Mouse (Mus musculus): ENCODE results near the gene Pdgfa. TPM values are rescaled to one million over a fixed set of nuclear protein-coding genes. Genes with fewer than 3 reads are reported as not detected.

The Pdgfa gene
- total and polyA plus RNA-seq, 3 experiments, result not detected

DNA sequence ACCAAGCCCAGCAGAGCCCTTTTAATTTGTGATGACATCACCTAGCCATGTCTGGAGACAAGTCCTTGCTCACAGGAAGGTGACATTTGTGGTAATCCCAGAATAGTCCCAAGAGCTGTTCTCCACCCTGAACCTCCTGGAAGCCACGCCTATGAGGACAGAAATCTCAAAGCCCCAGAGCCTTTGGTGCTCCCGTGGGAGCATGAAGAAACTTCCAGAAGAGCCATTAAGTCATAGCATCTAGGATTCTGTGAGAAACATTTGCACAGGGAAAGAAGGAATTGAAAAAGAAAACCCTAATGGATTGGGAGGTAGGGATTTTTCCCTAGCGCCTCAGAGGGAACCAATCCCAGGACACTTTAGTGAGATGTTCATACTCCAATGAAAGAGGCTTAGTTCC, 52.2 kb downstream of the Pdgfa start:
- H3K27me3 ChIP-seq (ENCODE audit: insufficient read depth, low read length), result peaks cover 2% of the 10 kb centered on the region
- TF ChIP-seq TAL1 (conservative IDR thresholded peaks at IDR 0.05; ENCODE audit: low read depth, low read length) (no peak), GATA1 (IDR thresholded peaks at IDR 0.05; ENCODE audit: borderline replicate concordance, low read length) (no peak), CTCF (IDR thresholded peaks at IDR 0.05; ENCODE audit: low read depth, low read length) (no peak), GATA2 (IDR thresholded peaks at IDR 0.05; ENCODE audit: borderline replicate concordance, low read depth, low read length) (no peak)

DNA sequence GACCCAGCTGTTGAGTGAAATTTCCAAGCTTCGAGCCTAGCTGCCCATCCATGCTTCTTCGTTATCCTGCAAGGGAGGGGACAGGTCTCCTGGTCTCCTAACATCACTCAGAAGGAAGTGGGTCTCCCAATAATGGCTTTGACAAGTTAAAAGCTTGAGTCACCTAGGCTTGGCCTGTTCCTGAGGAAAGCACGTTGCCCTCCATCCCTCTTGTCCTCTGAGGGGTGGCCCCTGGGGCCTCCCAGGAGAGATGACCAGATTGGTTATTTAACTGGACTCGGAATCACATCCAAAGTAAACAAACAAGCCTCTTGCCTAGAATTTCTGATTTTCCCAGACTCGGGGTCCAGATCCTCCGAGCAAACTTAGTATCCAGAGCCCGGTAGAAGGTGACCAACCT, 52.6 kb downstream of the Pdgfa start:
- DNase-seq (ENCODE audit: low spot score) (no peak), ATAC-seq (ENCODE audit: extremely low read depth, insufficient number of reproducible peaks, low FRiP score, poor library complexity, severe bottlenecking) (no peak)
- no peak overlapping the region for H3K4me3 ChIP-seq (ENCODE audit: low read depth, low read length)
- no peaks in the 10 kb centered on the region for H3K4me1 ChIP-seq (ENCODE audit: insufficient read depth, low read depth, low read length)
- H3K9me3 ChIP-seq (replicated peaks), result no peaks in the 10 kb centered on the region
- H3K27me3 ChIP-seq (ENCODE audit: insufficient read depth, low read length), result no peaks in the 10 kb centered on the region; the same call in none of the 2 replicates
- TF ChIP-seq CTCF (IDR thresholded peaks at IDR 0.05; ENCODE audit: low read depth, low read length) (no peak), GATA1 (IDR thresholded peaks at IDR 0.05; ENCODE audit: borderline replicate concordance, low read length) (no peak), POLR2AphosphoS5 (IDR thresholded peaks at IDR 0.05; ENCODE audit: insufficient replicate concordance, low read depth, low read length) (no peak), TAL1 (conservative IDR thresholded peaks at IDR 0.05; ENCODE audit: low read depth, low read length) (no peak), GATA2 (IDR thresholded peaks at IDR 0.05; ENCODE audit: borderline replicate concordance, low read depth, low read length) (no peak)
- no peaks in the 10 kb centered on the region for H3K36me3 ChIP-seq (replicated peaks)

More for the DNA sequence above, 52.2 kb downstream of the Pdgfa start:
- Histone ChIP-seq H3K4me1 (ENCODE audit: insufficient read depth, low read depth, low read length) (no peaks in the 10 kb centered on the region), H3K9me3 (replicated peaks) (no peaks in the 10 kb centered on the region), H3K36me3 (replicated peaks) (no peaks in the 10 kb centered on the region), H3K4me3 (ENCODE audit: low read depth, low read length) (no peak overlapping the region)
- DNase-seq (ENCODE audit: low spot score) (no peak), ATAC-seq (ENCODE audit: extremely low read depth, insufficient number of reproducible peaks, low FRiP score, poor library complexity, severe bottlenecking) (no peak)

GRCm38 (mm10) chr5:138941842-138942241, 55.3 kb downstream of the Pdgfa start:
- no peak overlapping the region for H3K4me3 ChIP-seq (ENCODE audit: low read depth, low read length)
- H3K27me3 ChIP-seq (ENCODE audit: insufficient read depth, low read length), result no peaks in the 10 kb centered on the region; the same call in none of the 2 replicates
- no peak for ATAC-seq (ENCODE audit: extremely low read depth, insufficient number of reproducible peaks, low FRiP score, poor library complexity, severe bottlenecking)
- no peaks in the 10 kb centered on the region for H3K9me3 ChIP-seq (replicated peaks)
- TF ChIP-seq GATA2 (IDR thresholded peaks at IDR 0.05; ENCODE audit: borderline replicate concordance, low read depth, low read length), result no peak
- no peak for TF ChIP-seq POLR2AphosphoS5 (IDR thresholded peaks at IDR 0.05; ENCODE audit: insufficient replicate concordance, low read depth, low read length)
- no peak for TF ChIP-seq CTCF (IDR thresholded peaks at IDR 0.05; ENCODE audit: low read depth, low read length)
- no peak for TF ChIP-seq TAL1 (conservative IDR thresholded peaks at IDR 0.05; ENCODE audit: low read depth, low read length)
- TF ChIP-seq GATA1 (IDR thresholded peaks at IDR 0.05; ENCODE audit: borderline replicate concordance, low read length), result no peak
- DNase-seq (ENCODE audit: low spot score), result no peak
- no peaks in the 10 kb centered on the region for H3K36me3 ChIP-seq (replicated peaks)
- no peaks in the 10 kb centered on the region for H3K4me1 ChIP-seq (ENCODE audit: insufficient read depth, low read depth, low read length)

DNA sequence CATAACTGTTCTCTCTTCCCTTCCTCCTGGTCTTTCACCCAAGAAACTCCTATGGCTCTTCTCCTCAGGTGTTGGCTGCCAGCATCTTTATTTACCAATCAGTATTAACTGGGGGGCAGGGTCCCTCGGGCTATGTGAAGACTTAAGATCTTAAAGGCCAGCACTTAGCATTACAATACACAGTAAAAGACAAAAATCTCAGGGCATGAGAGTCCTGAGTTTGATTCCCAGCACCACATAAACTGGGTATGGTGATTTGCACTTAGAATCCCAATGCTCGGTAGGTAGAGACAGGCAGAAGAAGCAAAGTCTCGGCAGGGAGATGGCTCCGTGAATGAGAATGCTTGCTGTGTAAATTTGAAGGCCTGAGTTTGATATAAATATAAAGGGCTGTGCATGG, 56.6 kb downstream of the Pdgfa start:
- H3K27me3 ChIP-seq (ENCODE audit: insufficient read depth, low read length), result no peaks in the 10 kb centered on the region; the same call in 1 of the 2 replicates
- H3K36me3 ChIP-seq (replicated peaks), result no peaks in the 10 kb centered on the region
- H3K4me3 ChIP-seq (ENCODE audit: low read depth, low read length), result no peak overlapping the region
- TF ChIP-seq GATA2 (IDR thresholded peaks at IDR 0.05; ENCODE audit: borderline replicate concordance, low read depth, low read length), result no peak
- no peak for TF ChIP-seq GATA1 (IDR thresholded peaks at IDR 0.05; ENCODE audit: borderline replicate concordance, low read length)
- TF ChIP-seq POLR2AphosphoS5 (IDR thresholded peaks at IDR 0.05; ENCODE audit: insufficient replicate concordance, low read depth, low read length), result no peak
- no peak for TF ChIP-seq TAL1 (conservative IDR thresholded peaks at IDR 0.05; ENCODE audit: low read depth, low read length)
- no peak for TF ChIP-seq CTCF (IDR thresholded peaks at IDR 0.05; ENCODE audit: low read depth, low read length)
- no peaks in the 10 kb centered on the region for H3K9me3 ChIP-seq (replicated peaks)
- DNase-seq (ENCODE audit: low spot score), result no peak
- no peaks in the 10 kb centered on the region for H3K4me1 ChIP-seq (ENCODE audit: insufficient read depth, low read depth, low read length)
- ATAC-seq (ENCODE audit: extremely low read depth, insufficient number of reproducible peaks, low FRiP score, poor library complexity, severe bottlenecking), result no peak

GRCm38 (mm10) chr5:138938572-138939163, 58.5 kb downstream of the Pdgfa start:
- TF ChIP-seq GATA1 (IDR thresholded peaks at IDR 0.05; ENCODE audit: borderline replicate concordance, low read length) (no peak), CTCF (IDR thresholded peaks at IDR 0.05; ENCODE audit: low read depth, low read length) (no peak), POLR2AphosphoS5 (IDR thresholded peaks at IDR 0.05; ENCODE audit: insufficient replicate concordance, low read depth, low read length) (no peak), TAL1 (conservative IDR thresholded peaks at IDR 0.05; ENCODE audit: low read depth, low read length) (no peak), GATA2 (IDR thresholded peaks at IDR 0.05; ENCODE audit: borderline replicate concordance, low read depth, low read length) (no peak)
- ATAC-seq (ENCODE audit: extremely low read depth, insufficient number of reproducible peaks, low FRiP score, poor library complexity, severe bottlenecking) (no peak), DNase-seq (ENCODE audit: low spot score) (no peak)
- Histone ChIP-seq H3K36me3 (replicated peaks) (no peaks in the 10 kb centered on the region), H3K27me3 (ENCODE audit: insufficient read depth, low read length) (no peaks in the 10 kb centered on the region), H3K4me3 (ENCODE audit: low read depth, low read length) (no peak overlapping the region), H3K9me3 (replicated peaks) (no peaks in the 10 kb centered on the region), H3K4me1 (ENCODE audit: insufficient read depth, low read depth, low read length) (no peaks in the 10 kb centered on the region)

GRCm38 (mm10) chr5:138936399-138937089, 60.6 kb downstream of the Pdgfa start:
- Histone ChIP-seq H3K27me3 (ENCODE audit: insufficient read depth, low read length) (no peaks in the 10 kb centered on the region), H3K4me1 (ENCODE audit: insufficient read depth, low read depth, low read length) (no peaks in the 10 kb centered on the region), H3K4me3 (ENCODE audit: low read depth, low read length) (no peak overlapping the region), H3K9me3 (replicated peaks) (no peaks in the 10 kb centered on the region), H3K36me3 (replicated peaks) (no peaks in the 10 kb centered on the region)
- DNase-seq (ENCODE audit: low spot score) (no peak), ATAC-seq (ENCODE audit: extremely low read depth, insufficient number of reproducible peaks, low FRiP score, poor library complexity, severe bottlenecking) (no peak)
- TF ChIP-seq GATA1 (IDR thresholded peaks at IDR 0.05; ENCODE audit: borderline replicate concordance, low read length) (no peak), CTCF (IDR thresholded peaks at IDR 0.05; ENCODE audit: low read depth, low read length) (no peak), TAL1 (conservative IDR thresholded peaks at IDR 0.05; ENCODE audit: low read depth, low read length) (no peak)

All from G1E (cell line).